Mouse (Mus musculus): ENCODE results near the gene Efna3. TPM values are rescaled to one million over a fixed set of nuclear protein-coding genes. Genes with fewer than 3 reads are reported as not detected.

The Efna3 gene
- 9.0 and 9.2 TPM in 2 replicates for polyA plus RNA-seq (2015; fragmentation: Nextera tagmentation; extraction: Ambion mirVana)

DNA sequence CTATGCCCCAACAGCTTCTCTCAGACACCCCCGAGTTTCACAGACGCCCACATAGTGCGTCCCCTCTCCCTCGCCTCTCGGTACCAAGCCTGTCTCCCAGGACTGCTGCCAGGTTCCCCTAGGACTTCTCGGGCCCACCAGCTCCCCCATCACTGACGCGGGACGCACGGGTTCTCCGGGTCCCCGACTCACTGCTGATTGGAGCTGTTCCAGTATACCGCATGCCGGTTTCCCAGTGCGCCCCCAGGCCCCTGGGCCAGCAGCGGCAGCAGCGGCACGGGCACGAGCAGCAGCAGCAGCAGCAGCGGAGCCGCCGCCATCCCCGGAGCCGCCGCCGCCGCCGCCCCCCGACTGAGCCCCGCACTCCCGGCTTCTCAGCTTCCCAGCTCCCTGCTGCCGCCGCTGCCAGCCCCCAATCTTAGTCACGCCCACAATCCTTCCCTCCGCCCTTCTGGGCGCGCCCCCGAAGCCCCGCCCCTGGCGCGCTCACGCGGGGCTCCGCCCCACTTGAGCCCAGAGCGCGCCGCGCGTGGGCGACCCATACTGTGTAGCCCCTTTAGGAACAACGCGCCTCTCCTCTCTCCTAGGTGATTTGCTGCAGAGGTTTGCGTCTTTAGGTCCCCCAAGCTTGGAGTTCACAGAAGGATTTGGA, at the start of gene Efna3:
TSS of gene Efna3 (minus strand) at position 452 of the 652 bp plus-strand sequence.
- 1% methylated on average over 53 of the region's 53 CpGs for WGBS
- H3K4me2 ChIP-seq (replicated peaks) = peak within 1 kb of the TSS; percentile 98
- H3K27me3 ChIP-seq (replicated peaks) = peaks cover 43% of the 10 kb centered on the region
- no peaks in the 10 kb centered on the region for H3K9me3 ChIP-seq
- H3K4me1 ChIP-seq (replicated peaks) = peaks cover 36% of the 10 kb centered on the region
- H3K9ac ChIP-seq = peak within 1 kb of the TSS; percentile 57
- no peaks in the 10 kb centered on the region for H3K36me3 ChIP-seq
- H3K4me3 ChIP-seq (replicated peaks) = peak within 1 kb of the TSS; percentile 61
- ATAC-seq = peak; percentile 57
- peak within 1 kb of the TSS; percentile 40; the same call in 1 of the 2 replicates for H3K27ac ChIP-seq

GRCm38 (mm10) chr3:89367338-89367737, 44.6 kb upstream of the Efna3 start:
- H3K27me3 ChIP-seq (replicated peaks) = no peaks in the 10 kb centered on the region
- no peak overlapping the region for H3K4me2 ChIP-seq (replicated peaks)
- no peak overlapping the region for H3K27ac ChIP-seq
- WGBS = 35% methylated on average over 11 of the region's 11 CpGs
- peak; percentile 64 for ATAC-seq
- no peaks in the 10 kb centered on the region for H3K36me3 ChIP-seq
- H3K9ac ChIP-seq = 0 out of 2 replicates have a peak overlapping the region, but pooled peaks have one; percentile 5
- H3K4me3 ChIP-seq (replicated peaks) = no peak overlapping the region
- no peaks in the 10 kb centered on the region for H3K9me3 ChIP-seq
- peaks cover 9% of the 10 kb centered on the region for H3K4me1 ChIP-seq (replicated peaks)

GRCm38 (mm10) chr3:89365486-89366414, 43.0 kb upstream of the Efna3 start:
- Histone ChIP-seq H3K4me2 (replicated peaks) (peak overlapping the region; percentile 35), H3K36me3 (no peaks in the 10 kb centered on the region), H3K27ac (peak overlapping the region; percentile 62), H3K4me1 (replicated peaks) (peaks cover 9% of the 10 kb centered on the region), H3K4me3 (replicated peaks) (no peak overlapping the region), H3K9ac (no peak overlapping the region), H3K27me3 (replicated peaks) (no peaks in the 10 kb centered on the region), H3K9me3 (no peaks in the 10 kb centered on the region)
- 54% methylated on average over 20 of the region's 20 CpGs for WGBS
- ATAC-seq = peak; percentile 60

DNA sequence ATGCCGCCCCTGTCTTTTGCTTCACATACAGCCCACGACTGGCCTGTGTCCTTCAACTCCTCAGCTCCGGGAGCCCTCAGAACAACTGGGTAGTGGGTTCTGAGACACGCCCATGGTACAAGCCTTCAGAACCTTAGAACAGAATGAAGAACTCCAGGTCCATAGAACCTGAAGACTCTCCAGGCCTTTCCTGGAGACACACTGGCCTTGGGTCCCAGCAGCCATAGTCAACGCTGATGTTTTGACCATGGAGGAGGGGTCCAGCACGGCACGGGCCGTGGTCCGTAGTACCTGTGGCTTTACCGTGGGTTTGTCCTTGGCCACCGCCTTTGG, 42.4 kb upstream of the Efna3 start, which contains the start of gene Dcst1:
TSS of gene Dcst1 (minus strand) at position 101 of the 333 bp plus-strand sequence.
- Histone ChIP-seq H3K4me2 (replicated peaks) (peak within 1 kb of the TSS; percentile 35), H3K4me3 (replicated peaks) (no peak within 1 kb of the TSS), H3K36me3 (no peaks in the 10 kb centered on the region), H3K9me3 (no peaks in the 10 kb centered on the region), H3K27ac (peak within 1 kb of the TSS; percentile 62), H3K27me3 (replicated peaks) (no peaks in the 10 kb centered on the region), H3K4me1 (replicated peaks) (peaks cover 9% of the 10 kb centered on the region), H3K9ac (no peak within 1 kb of the TSS)
- no peak for ATAC-seq
- 87% methylated on average over 11 of the region's 11 CpGs for whole genome bisulfite sequencing

- H3K4me2 ChIP-seq (replicated peaks) = no peak overlapping the region
- no peak overlapping the region for H3K27ac ChIP-seq
- no peak for ATAC-seq
- peaks cover 12% of the 10 kb centered on the region for H3K4me1 ChIP-seq (replicated peaks)
- no peaks in the 10 kb centered on the region for H3K27me3 ChIP-seq (replicated peaks)
- 67% methylated on average over 8 of the region's 8 CpGs for WGBS
- no peak overlapping the region for H3K9ac ChIP-seq
- H3K36me3 ChIP-seq = no peaks in the 10 kb centered on the region
- no peaks in the 10 kb centered on the region for H3K9me3 ChIP-seq
- H3K4me3 ChIP-seq (replicated peaks) = no peak overlapping the region
These were observed 41.9 kb upstream of the Efna3 start for GRCm38 (mm10) chr3:89364631-89365030.

DNA sequence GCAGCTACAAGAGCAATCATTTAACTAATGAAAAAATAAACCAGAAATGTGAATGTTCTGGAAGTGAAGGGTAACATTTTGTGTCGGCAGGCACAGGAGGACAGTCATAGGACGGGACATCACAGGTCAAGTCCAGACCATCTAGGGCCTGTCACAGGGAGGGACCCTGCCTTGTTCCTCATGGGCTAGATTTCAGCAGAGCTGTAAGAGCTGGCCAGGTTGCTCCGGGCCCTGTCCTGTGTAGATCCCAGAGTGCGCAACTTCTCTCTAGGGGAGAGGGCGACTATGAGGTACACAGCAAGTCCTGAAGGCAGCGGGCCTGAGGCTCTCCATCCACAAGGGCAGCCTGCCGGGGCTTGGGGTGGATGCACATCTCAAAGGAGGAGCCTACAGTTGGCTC, 38.9 kb upstream of the Efna3 start, which contains the start of gene Dcst2:
TSS of gene Dcst2 (plus strand) at position 301 of the 400 bp plus-strand sequence.
- WGBS = 92% methylated on average over 7 of the region's 7 CpGs
- Histone ChIP-seq H3K27ac (no peak within 1 kb of the TSS), H3K9ac (no peak within 1 kb of the TSS), H3K36me3 (no peaks in the 10 kb centered on the region), H3K9me3 (no peaks in the 10 kb centered on the region), H3K27me3 (replicated peaks) (no peaks in the 10 kb centered on the region), H3K4me2 (replicated peaks) (no peak within 1 kb of the TSS), H3K4me1 (replicated peaks) (peaks cover 10% of the 10 kb centered on the region; the same call in 1 of the 2 replicates), H3K4me3 (replicated peaks) (no peak within 1 kb of the TSS)
- ATAC-seq = no peak

GRCm38 (mm10) chr3:89360237-89360636, 37.5 kb upstream of the Efna3 start:
- Histone ChIP-seq H3K4me2 (replicated peaks) (no peak overlapping the region), H3K27me3 (replicated peaks) (no peaks in the 10 kb centered on the region), H3K27ac (no peak overlapping the region), H3K36me3 (no peaks in the 10 kb centered on the region), H3K4me3 (replicated peaks) (no peak overlapping the region), H3K9ac (no peak overlapping the region), H3K9me3 (no peaks in the 10 kb centered on the region), H3K4me1 (replicated peaks) (peaks cover 11% of the 10 kb centered on the region; the same call in 1 of the 2 replicates)
- 60% methylated on average over 3 of the region's 3 CpGs for WGBS
- no peak for ATAC-seq

DNA sequence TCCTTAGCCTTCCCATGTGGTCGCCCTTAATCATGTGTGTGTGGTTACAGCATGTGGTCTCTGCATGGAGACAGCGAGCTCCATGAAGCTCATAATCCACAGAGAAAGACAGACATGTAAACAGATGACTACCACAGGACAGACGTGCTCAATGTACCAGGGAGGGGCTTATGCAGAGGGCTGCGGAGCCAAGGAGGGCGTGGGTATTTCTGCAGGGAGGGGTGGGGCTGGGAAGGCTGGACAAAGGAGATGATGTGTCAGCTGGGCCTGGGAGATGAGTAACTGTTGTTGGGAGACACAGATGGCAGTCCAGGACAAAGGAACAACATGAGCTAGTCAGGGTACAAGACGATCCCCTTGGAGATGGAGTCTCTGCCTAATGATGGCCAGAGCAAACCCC, 36.9 kb upstream of the Efna3 start:
- no peak overlapping the region for H3K9ac ChIP-seq
- no peak overlapping the region for H3K4me2 ChIP-seq (replicated peaks)
- 52% methylated on average over 6 of the region's 6 CpGs for WGBS
- no peaks in the 10 kb centered on the region for H3K36me3 ChIP-seq
- H3K27ac ChIP-seq = no peak overlapping the region
- 0 out of 2 replicates have a peak, but pooled peaks have one; percentile 21 for ATAC-seq
- H3K9me3 ChIP-seq = no peaks in the 10 kb centered on the region
- H3K4me3 ChIP-seq (replicated peaks) = no peak overlapping the region
- H3K27me3 ChIP-seq (replicated peaks) = no peaks in the 10 kb centered on the region
- peaks cover 14% of the 10 kb centered on the region; the same call in 1 of the 2 replicates for H3K4me1 ChIP-seq (replicated peaks)

- 66% methylated on average over 9 of the region's 9 CpGs for WGBS
- Histone ChIP-seq H3K9me3 (no peaks in the 10 kb centered on the region), H3K36me3 (no peaks in the 10 kb centered on the region), H3K27me3 (replicated peaks) (no peaks in the 10 kb centered on the region), H3K9ac (no peak overlapping the region), H3K27ac (no peak overlapping the region), H3K4me1 (replicated peaks) (peaks cover 14% of the 10 kb centered on the region; the same call in 1 of the 2 replicates), H3K4me3 (replicated peaks) (no peak overlapping the region), H3K4me2 (replicated peaks) (no peak overlapping the region)
- ATAC-seq = no peak
These were observed 33.3 kb upstream of the Efna3 start for GRCm38 (mm10) chr3:89356029-89356428.

DNA sequence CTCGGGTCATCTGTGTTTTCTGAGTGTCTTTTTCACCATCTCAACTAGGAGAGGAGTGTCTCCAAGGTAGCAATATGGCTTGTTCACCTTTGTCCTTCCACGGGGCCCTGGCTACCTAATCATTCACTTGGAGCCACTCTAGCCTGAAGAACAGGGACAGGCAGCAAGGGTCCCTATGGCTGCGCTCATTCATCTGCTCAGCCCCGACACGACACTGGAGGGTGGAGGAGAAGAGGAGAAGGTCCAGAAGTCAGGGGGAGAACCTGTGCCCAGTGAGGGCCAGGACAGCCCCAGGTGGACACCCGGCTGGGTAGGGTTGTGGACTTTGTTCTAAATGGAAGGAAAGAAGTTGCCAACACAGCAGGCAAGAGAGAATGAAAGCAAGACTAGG, 32.7 kb upstream of the Efna3 start:
- ATAC-seq = peak; percentile 26

GRCm38 (mm10) chr3:89354816-89355511, 32.2 kb upstream of the Efna3 start:
- peak; percentile 64 for ATAC-seq
- no peak overlapping the region for H3K27ac ChIP-seq
- peak overlapping the region; percentile 28; the same call in 1 of the 2 replicates for H3K4me2 ChIP-seq (replicated peaks)
- H3K4me3 ChIP-seq (replicated peaks) = no peak overlapping the region
- no peaks in the 10 kb centered on the region for H3K36me3 ChIP-seq
- 20% methylated on average over 5 of the region's 5 CpGs for WGBS
- H3K4me1 ChIP-seq (replicated peaks) = peaks cover 19% of the 10 kb centered on the region
- H3K27me3 ChIP-seq (replicated peaks) = no peaks in the 10 kb centered on the region
- H3K9me3 ChIP-seq = no peaks in the 10 kb centered on the region
- H3K9ac ChIP-seq = no peak overlapping the region

More for the DNA sequence above, 32.7 kb upstream of the Efna3 start:
- H3K36me3 ChIP-seq = no peaks in the 10 kb centered on the region
- no peak overlapping the region for H3K9ac ChIP-seq
- peak overlapping the region; percentile 28; the same call in 1 of the 2 replicates for H3K4me2 ChIP-seq (replicated peaks)
- no peaks in the 10 kb centered on the region for H3K9me3 ChIP-seq
- H3K27me3 ChIP-seq (replicated peaks) = no peaks in the 10 kb centered on the region
- peaks cover 14% of the 10 kb centered on the region for H3K4me1 ChIP-seq (replicated peaks)
- WGBS = 63% methylated on average over 6 of the region's 6 CpGs
- H3K4me3 ChIP-seq (replicated peaks) = no peak overlapping the region
- 0 out of 2 replicates have a peak overlapping the region, but pooled peaks have one; percentile 20 for H3K27ac ChIP-seq

DNA sequence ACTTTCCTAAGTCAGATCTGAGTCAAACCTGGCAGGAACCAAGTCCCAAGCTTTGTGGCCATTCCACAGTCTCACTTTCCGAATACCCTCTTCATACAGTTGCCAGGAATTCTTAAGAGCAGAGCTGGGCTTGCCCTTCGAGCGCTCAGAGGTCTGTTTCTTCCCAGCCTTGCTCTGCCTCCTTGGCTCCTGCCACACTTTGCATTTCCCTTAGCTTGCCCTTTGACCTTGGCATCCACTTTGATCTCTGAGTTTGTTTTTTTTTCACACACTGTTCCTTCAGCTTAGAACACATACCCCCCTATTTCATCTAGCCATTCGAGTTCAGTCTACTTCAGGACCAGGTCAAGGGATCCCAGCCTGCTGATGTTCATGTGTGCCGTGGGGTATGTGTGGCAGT, 28.5 kb upstream of the Efna3 start:
- Histone ChIP-seq H3K4me1 (replicated peaks) (peaks cover 23% of the 10 kb centered on the region), H3K36me3 (no peaks in the 10 kb centered on the region), H3K27me3 (replicated peaks) (no peaks in the 10 kb centered on the region; the same call in 1 of the 2 replicates), H3K9me3 (no peaks in the 10 kb centered on the region), H3K4me3 (replicated peaks) (no peak overlapping the region), H3K27ac (no peak overlapping the region), H3K4me2 (replicated peaks) (no peak overlapping the region), H3K9ac (no peak overlapping the region)
- 67% methylated on average over 5 of the region's 5 CpGs for WGBS
- ATAC-seq = no peak

Data from intestine, embryonic 15.5 days (tissue).